Mouse (Mus musculus) sigmoid colon, adult 10 weeks (tissue): ENCODE results near the gene Dio2. TPM values are rescaled to one million over a fixed set of nuclear protein-coding genes. Genes with fewer than 3 reads are reported as not detected.

Experiments used
- polyA plus RNA-seq: library from polyadenylated mRNA; stranded (reverse); fragments of 350-450 nt; fragmentation: Illumina TruSeq; extraction: RNeasy Lipid Tissue Mini Kit (QIAGEN cat#74804); gene quantifications from one replicate; pipeline ENCODE4 v1.2.3, GENCODE M21; 2014; ENCODE audit warnings: low read depth, low replicate concordance

Dio2 gene
- 0.57 TPM for polyA plus RNA-seq

GRCm38 (mm10) chr12:90738388-90739223 is at the start of gene Dio2:
Gene Dio2, minus strand, starts transcription at chr12:90738438.

